Mouse (Mus musculus) inflammation-experienced regulatory T-cells, adult 16 weeks (primary cell): ENCODE results near the gene Gm40460. TPM values are rescaled to one million over a fixed set of nuclear protein-coding genes. Genes with fewer than 3 reads are reported as not detected.

Experiments
- polyA plus RNA-seq: library from polyadenylated mRNA; unstranded; fragments of 100-300 nt; shearing (Covaris generic); gene quantifications from one replicate; pipeline ENCODE4 v1.2.1, GENCODE M21; 2017

Gene Gm40460
- polyA plus RNA-seq = not detected

DNA sequence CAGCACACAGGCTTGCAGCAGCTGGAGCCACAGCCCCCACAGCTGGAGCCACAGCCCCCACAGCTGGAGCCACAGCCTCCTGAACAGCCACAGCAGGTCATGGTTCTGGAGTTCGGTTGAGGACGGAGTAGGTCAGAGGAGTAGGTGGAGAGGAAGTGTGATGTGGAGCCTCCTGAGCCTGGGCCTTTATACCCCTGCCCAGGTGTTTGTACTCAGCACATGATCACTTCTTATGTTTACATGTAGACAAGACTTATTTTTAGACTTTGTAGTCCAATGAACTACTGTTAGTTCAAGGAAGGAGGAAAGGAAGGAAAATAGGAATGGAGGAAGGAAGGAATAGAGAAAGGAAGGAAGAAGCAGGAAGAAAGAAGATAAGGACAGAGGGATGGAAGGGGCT, at the start of gene Gm40460:
Gm40460 (minus strand) TSS at position 101 of the 400 bp plus-strand sequence.

DNA sequence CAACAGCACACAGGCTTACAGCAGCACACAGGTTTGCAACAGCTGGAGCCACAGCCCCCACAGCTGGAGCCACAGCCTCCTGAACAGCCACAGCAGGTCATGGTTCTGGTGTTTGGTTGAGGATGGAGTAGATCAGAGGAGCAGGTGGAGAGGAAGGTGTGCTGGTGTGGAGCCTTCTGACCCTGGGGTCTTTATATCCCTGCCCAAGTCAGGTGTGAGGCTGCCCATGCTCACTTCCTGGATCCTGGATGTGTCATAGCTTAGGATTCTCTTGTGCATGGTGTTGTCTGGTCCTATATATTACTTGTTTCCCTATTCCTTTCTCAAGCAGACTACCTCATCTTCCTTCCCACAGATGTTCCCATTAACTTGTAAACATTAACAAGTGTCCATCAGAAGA, 33.4 kb upstream of the Gm40460 start, which contains the start of gene Gm4559:
Gm4559 (minus strand) TSS at position 101 of the 400 bp plus-strand sequence.

DNA sequence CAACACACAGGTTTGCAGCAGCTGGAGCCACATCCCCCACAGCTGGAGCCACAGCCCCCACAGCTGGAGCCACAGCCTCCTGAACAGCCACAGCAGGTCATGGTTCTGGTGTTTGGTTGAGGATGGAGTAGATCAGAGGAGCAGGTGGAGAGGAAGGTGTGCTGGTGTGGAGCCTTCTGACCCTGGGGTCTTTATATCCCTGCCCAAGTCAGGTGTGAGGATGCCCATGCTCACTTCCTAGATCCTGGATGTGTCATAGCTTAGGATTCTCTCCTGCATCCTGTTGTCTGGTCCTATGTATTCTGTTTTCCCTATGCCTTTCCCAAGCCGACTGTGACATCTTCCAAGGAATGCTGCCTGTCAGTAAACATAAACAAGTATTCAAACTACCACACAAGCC, 17.4 kb upstream of the Gm40460 start, which contains the start of gene Gm2431:
Gm2431 (minus strand) TSS at position 101 of the 400 bp plus-strand sequence.

DNA sequence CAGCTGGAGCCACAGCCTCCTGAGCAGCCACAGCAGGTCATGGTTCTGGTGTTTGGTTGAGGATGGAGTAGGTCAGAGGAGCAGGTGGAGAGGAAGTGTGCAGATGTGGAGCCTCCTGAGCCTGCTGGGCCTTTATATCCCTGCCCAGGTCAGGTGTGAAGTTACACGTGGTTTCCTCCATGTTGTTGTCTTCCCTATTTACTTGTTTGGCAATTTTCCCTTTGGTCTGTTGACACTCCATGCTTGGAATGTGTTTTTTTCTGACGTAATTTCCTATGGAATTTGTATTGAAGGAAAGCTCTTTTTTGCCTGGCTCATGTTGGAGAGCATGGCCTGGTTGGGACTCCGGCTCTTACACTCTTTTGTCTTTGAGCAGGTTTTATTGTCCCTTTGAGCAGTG, 11.0 kb downstream of the Gm40460 start, which contains the start of gene Krtap5-5:
Krtap5-5 (minus strand) TSS at position 101 of the 400 bp plus-strand sequence.

DNA sequence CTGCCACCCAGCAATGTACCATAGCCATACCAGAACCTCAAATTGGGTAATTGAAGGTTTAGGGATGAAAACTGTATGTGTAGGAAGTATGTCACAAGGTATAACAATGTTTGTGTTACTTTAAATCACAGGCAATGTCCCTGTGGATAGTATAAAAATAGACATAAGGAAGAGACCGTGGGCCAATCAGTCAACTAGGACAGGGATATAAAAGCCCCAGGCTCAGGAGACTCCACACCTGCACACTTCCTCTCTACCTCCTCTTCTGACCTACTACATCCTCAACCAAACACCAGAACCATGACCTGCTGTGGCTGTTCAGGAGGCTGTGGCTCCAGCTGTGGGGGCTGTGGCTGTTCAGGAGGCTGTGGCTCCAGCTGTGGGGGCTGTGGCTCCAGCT, 29.3 kb downstream of the Gm40460 start, which contains the start of gene Gm7579:
Gm7579 (plus strand) TSS at position 301 of the 400 bp plus-strand sequence.

DNA sequence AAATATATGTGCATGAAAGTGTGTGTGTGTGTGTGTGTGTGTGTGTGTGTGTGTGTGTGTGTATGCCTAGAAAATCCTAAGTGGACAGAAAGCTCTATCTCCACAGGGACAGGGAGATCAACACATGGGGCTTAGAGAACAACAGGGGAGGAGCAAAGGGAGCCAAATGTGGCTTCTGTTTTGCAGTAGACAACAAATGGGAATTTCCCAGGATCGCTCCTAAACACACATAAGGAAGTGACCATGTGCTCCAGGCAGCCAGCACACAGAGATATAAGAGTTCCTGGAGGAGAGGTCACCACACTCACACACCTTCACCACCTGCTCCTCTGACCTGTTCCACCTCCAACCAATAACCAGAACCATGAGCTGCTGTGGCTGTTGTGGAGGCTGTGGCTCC, 39.8 kb downstream of the Gm40460 start, which contains the start of gene Krtap5-3:
Krtap5-3 (plus strand) TSS at position 301 of the 400 bp plus-strand sequence.

Other genes starting within 250 kb of the Gm40460 start
- gene Mob2, start 180.0 kb downstream of the Gm40460 start, polyA plus RNA-seq = 98.5 TPM
- not detected for gene Dusp8, start 145.2 kb downstream of the Gm40460 start, polyA plus RNA-seq
- gene Gm45618, start 120.3 kb downstream of the Gm40460 start, polyA plus RNA-seq = not detected
- not detected for gene Gm39115, start 105.0 kb downstream of the Gm40460 start, polyA plus RNA-seq
- not detected for gene Gm45337, start 96.5 kb downstream of the Gm40460 start, polyA plus RNA-seq
- gene Gm29735, start 84.0 kb downstream of the Gm40460 start, polyA plus RNA-seq = not detected
- not detected for gene Gm4553, start 75.3 kb downstream of the Gm40460 start, polyA plus RNA-seq
- gene Krtap5-2, start 65.1 kb downstream of the Gm40460 start, polyA plus RNA-seq = not detected
- not detected for gene Gm10153, start 50.7 kb downstream of the Gm40460 start, polyA plus RNA-seq
- gene Krtap5-3, start 39.7 kb downstream of the Gm40460 start, polyA plus RNA-seq = not detected
- not detected for gene Gm7579, start 29.2 kb downstream of the Gm40460 start, polyA plus RNA-seq
- not detected for gene Krtap5-5, start 11.1 kb downstream of the Gm40460 start, polyA plus RNA-seq
- not detected for gene Gm2431, start 17.3 kb upstream of the Gm40460 start, polyA plus RNA-seq
- not detected for gene Gm4559, start 33.3 kb upstream of the Gm40460 start, polyA plus RNA-seq
- gene Krtap5-1, start 56.0 kb upstream of the Gm40460 start, polyA plus RNA-seq = not detected
- gene Krtap5-4, start 62.5 kb upstream of the Gm40460 start, polyA plus RNA-seq = not detected
- gene Ifitm10, start 132.7 kb upstream of the Gm40460 start, polyA plus RNA-seq = 2.5 TPM
- not detected for gene Gm49369, start 141.6 kb upstream of the Gm40460 start, polyA plus RNA-seq
- 443 TPM for gene Ctsd, start 147.0 kb upstream of the Gm40460 start, polyA plus RNA-seq
- not detected for gene Syt8, start 193.8 kb upstream of the Gm40460 start, polyA plus RNA-seq
- not detected for gene Tnni2, start 200.7 kb upstream of the Gm40460 start, polyA plus RNA-seq
- gene Lsp1, start 219.7 kb upstream of the Gm40460 start, polyA plus RNA-seq = 1,202 TPM